Comparison of ENCODE assay signal across 26 mouse cellular contexts in genomic region chr16:97239626-97240025, GRCm38 (mm10).
DNase-seq lines count a peak whose midpoint lies in the region; ATAC-seq and TF ChIP-seq lines count a peak whose summit lies in the region.
"Had no signal": no experiment of that assay in that cellular context is flagged by ENCODE, and none has a peak within 500 bp of the region (broad histone marks: within the 10 kb centered on the region; RNA-seq: fewer than 3 reads in every experiment).

No protein-coding gene starts in this region.

- H3K27ac ChIP-seq in intestine, embryonic 15.5 days, result no peak overlapping the region
- no peak overlapping the region for H3K27ac ChIP-seq in intestine, postnatal 0 days (ENCODE audit: low read depth, low read length)
- no peak overlapping the region for H3K27ac ChIP-seq in liver, embryonic 12.5 days
- H3K27ac ChIP-seq: embryonic facial prominence, embryonic 10.5 days; embryonic facial prominence, embryonic 13.5 days; hindbrain, embryonic 10.5 days; hindbrain, embryonic 13.5 days had no signal

- no peak overlapping the region for H3K9ac ChIP-seq in intestine, embryonic 15.5 days
- no peak overlapping the region for H3K9ac ChIP-seq in intestine, postnatal 0 days (ENCODE audit: low read depth, low read length)
- H3K9ac ChIP-seq in liver, embryonic 12.5 days, result no peak overlapping the region
- H3K9ac ChIP-seq: embryonic facial prominence, embryonic 13.5 days; forebrain, postnatal 0 days; hindbrain, embryonic 13.5 days had no signal

- H3K36me3 ChIP-seq in intestine, embryonic 15.5 days, result no peaks in the 10 kb centered on the region
- no peaks in the 10 kb centered on the region for H3K36me3 ChIP-seq in intestine, postnatal 0 days (ENCODE audit: control insufficient read depth, insufficient read depth)
- no peaks in the 10 kb centered on the region for H3K36me3 ChIP-seq in liver, embryonic 12.5 days
- H3K36me3 ChIP-seq: embryonic facial prominence, embryonic 10.5 days; embryonic facial prominence, embryonic 13.5 days; hindbrain, embryonic 10.5 days; hindbrain, embryonic 13.5 days had no signal

- no peak overlapping the region for H3K4me2 ChIP-seq in intestine, embryonic 15.5 days (replicated peaks)
- no peak overlapping the region for H3K4me2 ChIP-seq in intestine, postnatal 0 days (replicated peaks; ENCODE audit: low read depth)
- H3K4me2 ChIP-seq in liver, embryonic 12.5 days, result no peak overlapping the region
- H3K4me2 ChIP-seq: embryonic facial prominence, embryonic 13.5 days; heart, embryonic 11.5 days; hindbrain, embryonic 13.5 days had no signal

- no peak overlapping the region for H3K4me3 ChIP-seq in intestine, embryonic 15.5 days (replicated peaks)
- no peak overlapping the region for H3K4me3 ChIP-seq in intestine, postnatal 0 days (ENCODE audit: low read depth, low read length)
- no peak overlapping the region for H3K4me3 ChIP-seq in liver, embryonic 12.5 days
- H3K4me3 ChIP-seq: embryonic facial prominence, embryonic 10.5 days; embryonic facial prominence, embryonic 13.5 days; hindbrain, embryonic 10.5 days; hindbrain, embryonic 13.5 days had no signal

- H3K9me3 ChIP-seq in intestine, embryonic 15.5 days, result no peaks in the 10 kb centered on the region
- no peaks in the 10 kb centered on the region for H3K9me3 ChIP-seq in intestine, postnatal 0 days (ENCODE audit: control insufficient read depth)
- H3K9me3 ChIP-seq in liver, embryonic 12.5 days (replicated peaks), result no peaks in the 10 kb centered on the region
- H3K9me3 ChIP-seq: embryonic facial prominence, embryonic 10.5 days; embryonic facial prominence, embryonic 13.5 days; hindbrain, embryonic 10.5 days; hindbrain, embryonic 13.5 days had no signal

- 75% methylated on average over 5 of the region's 5 CpGs for WGBS in intestine, embryonic 15.5 days
- WGBS in intestine, postnatal 0 days, result 58% methylated on average over 5 of the region's 5 CpGs
- 48% methylated on average over 5 of the region's 5 CpGs for WGBS in liver, embryonic 12.5 days (ENCODE audit: insufficient replicate concordance)

- H3K27me3 ChIP-seq in intestine, embryonic 15.5 days (replicated peaks), result no peaks in the 10 kb centered on the region
- H3K27me3 ChIP-seq in intestine, postnatal 0 days (replicated peaks; ENCODE audit: control insufficient read depth, insufficient read depth, low read length), result no peaks in the 10 kb centered on the region
- H3K27me3 ChIP-seq in liver, embryonic 12.5 days (replicated peaks), result no peaks in the 10 kb centered on the region
- H3K27me3 ChIP-seq: embryonic facial prominence, embryonic 13.5 days; hindbrain, embryonic 13.5 days had no signal

- ATAC-seq in intestine, embryonic 15.5 days, result 0 out of 2 replicates have a peak, but pooled peaks have one; percentile 45
- no peak for ATAC-seq in intestine, postnatal 0 days
- ATAC-seq in erythroblast, adult 5-6 weeks (replicated peaks; ENCODE audit: low FRiP score, poor library complexity, severe bottlenecking), result peak; percentile 82; the same call in 1 of the 2 replicates
- peak; percentile 71; the same call in 1 of the 2 replicates for ATAC-seq in liver, embryonic 12.5 days
- peak; percentile 95 for ATAC-seq in megakaryocyte-erythroid progenitor cell, adult 5-6 weeks (replicated peaks; ENCODE audit: low FRiP score, low TSS enrichment, poor library complexity, severe bottlenecking)
- ATAC-seq: CD4-positive, CD25-positive, alpha-beta regulatory T cell, adult 4 months; forebrain, embryonic 14.5 days; forebrain, postnatal 0 days; hindbrain, embryonic 16.5 days; intestine, embryonic 16.5 days had no signal

- TF ChIP-seq CTCF in intestine, postnatal 0 days (IDR thresholded peaks at IDR 0.05; ENCODE audit: low read depth), result no peak

- no peak for DNase-seq in adrenal gland, postnatal 25 days
- DNase-seq in kidney, postnatal 25 days, result no peak
- DNase-seq: adrenal gland, adult 8-10 months; cerebellum, adult 11-12 months; cerebellum, adult 8-10 months; cerebellum, postnatal 10 days; cerebellum, postnatal 36 days; embryo, embryonic 11 days; forebrain, postnatal 0 days; gastrocnemius, postnatal 10 days; gastrocnemius, postnatal 36 days; heart, postnatal 36 days had no signal

- H3K4me1 ChIP-seq in intestine, embryonic 15.5 days (replicated peaks), result no peaks in the 10 kb centered on the region
- H3K4me1 ChIP-seq in intestine, postnatal 0 days (replicated peaks; ENCODE audit: control insufficient read depth, insufficient read depth, low read length), result no peaks in the 10 kb centered on the region
- peaks cover 3% of the 10 kb centered on the region for H3K4me1 ChIP-seq in liver, embryonic 12.5 days
- H3K4me1 ChIP-seq: embryonic facial prominence, embryonic 10.5 days; embryonic facial prominence, embryonic 13.5 days; hindbrain, embryonic 10.5 days; hindbrain, embryonic 13.5 days had no signal
